Mouse (Mus musculus): ENCODE measurements at regions not wholly inside any gene's neighbourhood (a gene's known extent, or its start where the extent isn't known, plus 50 kb on each side); places are given as distances from the start of the nearest gene placed in this dataset.
"Not testable (repeated sequence)": the region's sequence is repeated elsewhere in the genome, so short reads cannot be mapped to it uniquely, and the experiment has no call there.

DNA sequence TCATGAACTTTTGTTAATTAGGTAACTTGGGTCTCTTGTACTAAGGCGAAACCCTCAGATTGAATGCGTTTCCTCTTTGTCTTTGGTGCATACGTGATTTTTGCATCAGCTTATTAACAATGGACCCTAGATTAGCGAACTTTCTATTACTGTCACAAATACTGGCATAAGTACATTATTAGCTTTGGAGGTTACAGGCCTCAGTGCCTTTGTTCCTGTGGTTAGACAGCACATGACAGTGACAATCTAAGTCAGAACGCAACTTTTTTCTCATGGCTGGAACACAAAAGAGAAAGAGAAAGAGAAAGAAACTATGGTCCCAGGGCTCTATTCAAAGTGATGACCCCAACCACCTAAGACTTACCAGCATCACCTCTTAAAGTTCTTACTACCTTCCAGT, 184.8 kb upstream of the Tmem45b start:
- Histone ChIP-seq H3K27me3 (replicated peaks) (no peaks in the 10 kb centered on the region), H3K4me1 (no peaks in the 10 kb centered on the region), H3K9me3 (no peaks in the 10 kb centered on the region), H3K27ac (no peak overlapping the region), H3K4me3 (replicated peaks) (no peak overlapping the region), H3K9ac (no peak overlapping the region), H3K4me2 (no peak overlapping the region), H3K36me3 (no peaks in the 10 kb centered on the region)
- no peak for ATAC-seq (ENCODE audit: insufficient read depth, low FRiP score, low read depth)
- WGBS, result 90% methylated on average over 5 of the region's 5 CpGs

GRCm38 (mm10) chr9:31648551-31648950, 184.3 kb upstream of the Tmem45b start:
- H3K4me3 ChIP-seq (replicated peaks), result no peak overlapping the region
- H3K36me3 ChIP-seq, result no peaks in the 10 kb centered on the region
- 72% methylated on average over 9 of the region's 9 CpGs for WGBS
- ATAC-seq (ENCODE audit: insufficient read depth, low FRiP score, low read depth), result no peak
- peak overlapping the region; percentile 35; the same call in 1 of the 2 replicates for H3K27ac ChIP-seq
- no peaks in the 10 kb centered on the region for H3K9me3 ChIP-seq
- no peaks in the 10 kb centered on the region for H3K27me3 ChIP-seq (replicated peaks)
- no peak overlapping the region for H3K9ac ChIP-seq
- H3K4me1 ChIP-seq, result no peaks in the 10 kb centered on the region
- no peak overlapping the region for H3K4me2 ChIP-seq

GRCm38 (mm10) chr9:31645114-31645513, 180.9 kb upstream of the Tmem45b start:
- no peak for ATAC-seq (ENCODE audit: insufficient read depth, low FRiP score, low read depth)
- H3K9me3 ChIP-seq, result no peaks in the 10 kb centered on the region
- no peaks in the 10 kb centered on the region for H3K4me1 ChIP-seq
- H3K27me3 ChIP-seq (replicated peaks), result no peaks in the 10 kb centered on the region
- no peak overlapping the region for H3K4me3 ChIP-seq (replicated peaks)
- 77% methylated on average over 7 of the region's 7 CpGs for WGBS
- H3K36me3 ChIP-seq, result no peaks in the 10 kb centered on the region
- no peak overlapping the region for H3K4me2 ChIP-seq
- H3K27ac ChIP-seq, result no peak overlapping the region
- no peak overlapping the region for H3K9ac ChIP-seq

GRCm38 (mm10) chr9:31644106-31644505, 179.8 kb upstream of the Tmem45b start:
- 74% methylated on average over 3 of the region's 3 CpGs for WGBS

DNA sequence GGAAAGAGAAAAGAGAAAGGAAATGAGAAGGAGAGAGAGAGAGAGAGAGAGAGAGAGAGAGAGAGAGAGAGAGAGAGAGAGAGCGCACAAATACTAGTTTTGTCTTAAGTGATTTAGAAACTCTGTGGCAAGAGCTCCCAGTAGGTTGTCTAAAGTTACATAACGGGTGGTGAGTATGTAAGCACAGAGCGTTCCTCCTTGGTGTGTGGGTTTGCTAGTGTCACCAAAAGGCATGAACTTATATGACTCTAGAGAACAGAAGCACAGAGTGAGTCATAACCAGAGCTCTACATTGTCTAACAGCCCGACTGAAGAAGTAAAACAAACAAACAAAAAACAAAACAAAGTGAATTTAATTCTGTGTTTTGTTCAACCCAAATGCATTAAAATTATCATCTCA, 177.9 kb upstream of the Tmem45b start:
- no peak for ATAC-seq (ENCODE audit: insufficient read depth, low FRiP score, low read depth)
- H3K4me3 ChIP-seq (replicated peaks), result no peak overlapping the region
- H3K27ac ChIP-seq, result no peak overlapping the region
- H3K27me3 ChIP-seq (replicated peaks), result no peaks in the 10 kb centered on the region
- H3K4me2 ChIP-seq, result no peak overlapping the region
- H3K9ac ChIP-seq, result no peak overlapping the region
- H3K9me3 ChIP-seq, result no peaks in the 10 kb centered on the region
- 70% methylated on average over 4 of the region's 4 CpGs for WGBS
- H3K4me1 ChIP-seq, result no peaks in the 10 kb centered on the region
- no peaks in the 10 kb centered on the region for H3K36me3 ChIP-seq

More at GRCm38 (mm10) chr9:31644106-31644505, 179.8 kb upstream of the Tmem45b start:
- H3K27me3 ChIP-seq (replicated peaks), result no peaks in the 10 kb centered on the region
- no peak overlapping the region for H3K9ac ChIP-seq
- H3K4me1 ChIP-seq, result no peaks in the 10 kb centered on the region
- no peak overlapping the region for H3K27ac ChIP-seq
- ATAC-seq (ENCODE audit: insufficient read depth, low FRiP score, low read depth), result no peak
- H3K4me3 ChIP-seq (replicated peaks), result no peak overlapping the region
- no peak overlapping the region for H3K4me2 ChIP-seq
- no peaks in the 10 kb centered on the region for H3K36me3 ChIP-seq
- no peaks in the 10 kb centered on the region for H3K9me3 ChIP-seq

DNA sequence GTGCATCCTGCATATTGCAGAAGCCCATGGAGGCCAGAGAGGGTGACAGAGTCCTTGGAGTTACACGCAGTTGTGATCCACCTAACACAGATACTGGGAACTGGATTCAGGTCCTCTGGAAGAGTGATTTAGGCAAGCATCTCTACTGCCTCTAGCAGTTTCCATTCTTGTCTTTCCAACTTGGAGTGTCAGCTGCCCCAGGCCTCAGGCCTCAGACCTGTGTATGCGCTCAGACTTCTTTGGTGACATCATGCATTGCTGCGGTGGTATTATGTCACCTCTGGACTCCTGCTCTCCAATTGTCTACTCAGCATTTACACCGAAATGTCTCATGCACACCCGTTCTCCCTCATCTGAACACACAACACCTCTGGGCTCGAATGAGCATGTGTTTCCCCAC, 164.0 kb upstream of the Tmem45b start:
- H3K4me2 ChIP-seq, result no peak overlapping the region
- no peak overlapping the region for H3K9ac ChIP-seq
- H3K9me3 ChIP-seq, result no peaks in the 10 kb centered on the region
- WGBS, result 89% methylated on average over 6 of the region's 6 CpGs
- no peak overlapping the region for H3K4me3 ChIP-seq (replicated peaks)
- no peaks in the 10 kb centered on the region for H3K36me3 ChIP-seq
- H3K27ac ChIP-seq, result no peak overlapping the region
- ATAC-seq (ENCODE audit: insufficient read depth, low FRiP score, low read depth), result no peak
- no peaks in the 10 kb centered on the region for H3K27me3 ChIP-seq (replicated peaks)
- H3K4me1 ChIP-seq, result no peaks in the 10 kb centered on the region

DNA sequence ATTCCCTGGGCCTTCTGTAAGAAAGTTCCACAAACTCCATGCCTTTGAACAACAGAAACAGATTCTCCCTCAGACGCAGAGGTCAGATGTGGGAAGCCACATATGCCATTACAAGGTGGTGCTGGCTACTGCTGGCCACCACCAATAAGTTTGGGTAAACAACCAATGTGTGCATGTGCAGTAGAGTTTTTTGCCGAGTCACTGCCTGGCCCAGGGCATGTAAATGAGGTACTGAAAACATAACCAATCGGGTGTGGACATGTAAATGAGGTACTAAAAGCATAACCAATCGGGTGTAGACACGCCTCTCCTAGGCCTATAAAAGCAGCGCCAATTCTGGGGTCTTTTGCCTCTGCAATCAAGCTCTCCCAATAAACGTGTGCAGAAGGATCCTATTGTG, 157.3 kb upstream of the Tmem45b start:
- H3K4me3 ChIP-seq (replicated peaks); H3K27me3 ChIP-seq (replicated peaks); H3K4me2 ChIP-seq; ATAC-seq (ENCODE audit: insufficient read depth, low FRiP score, low read depth); H3K27ac ChIP-seq; H3K4me1 ChIP-seq; H3K36me3 ChIP-seq; H3K9me3 ChIP-seq; H3K9ac ChIP-seq: not testable (repeated sequence)
- 91% methylated on average over 7 of the region's 7 CpGs for WGBS

- Histone ChIP-seq H3K9me3 (no peaks in the 10 kb centered on the region), H3K36me3 (no peaks in the 10 kb centered on the region), H3K27ac (no peak overlapping the region), H3K4me1 (no peaks in the 10 kb centered on the region), H3K9ac (no peak overlapping the region), H3K27me3 (replicated peaks) (no peaks in the 10 kb centered on the region), H3K4me3 (replicated peaks) (no peak overlapping the region), H3K4me2 (no peak overlapping the region)
- 51% methylated on average over 6 of the region's 6 CpGs for WGBS
- no peak for ATAC-seq (ENCODE audit: insufficient read depth, low FRiP score, low read depth)
These were observed 155.1 kb upstream of the Tmem45b start for GRCm38 (mm10) chr9:31619344-31619743.

GRCm38 (mm10) chr9:31614250-31614945, 150.1 kb upstream of the Tmem45b start:
- H3K4me1 ChIP-seq, result 0 out of 2 replicates have a peak, but pooled peaks cover 3% of the 10 kb centered on the region
- no peaks in the 10 kb centered on the region for H3K9me3 ChIP-seq
- no peak overlapping the region for H3K9ac ChIP-seq
- H3K27ac ChIP-seq, result no peak overlapping the region
- no peaks in the 10 kb centered on the region for H3K27me3 ChIP-seq (replicated peaks)
- no peak overlapping the region for H3K4me2 ChIP-seq
- WGBS, result 57% methylated on average over 13 of the region's 13 CpGs
- no peak for ATAC-seq (ENCODE audit: insufficient read depth, low FRiP score, low read depth)
- H3K36me3 ChIP-seq, result no peaks in the 10 kb centered on the region
- H3K4me3 ChIP-seq (replicated peaks), result no peak overlapping the region

GRCm38 (mm10) chr9:31611036-31611695, 146.9 kb upstream of the Tmem45b start:
- Histone ChIP-seq H3K4me1 (0 out of 2 replicates have a peak, but pooled peaks cover 3% of the 10 kb centered on the region), H3K27me3 (replicated peaks) (no peaks in the 10 kb centered on the region), H3K4me3 (replicated peaks) (no peak overlapping the region), H3K36me3 (no peaks in the 10 kb centered on the region), H3K9ac (no peak overlapping the region), H3K4me2 (no peak overlapping the region), H3K27ac (no peak overlapping the region), H3K9me3 (no peaks in the 10 kb centered on the region)
- ATAC-seq (ENCODE audit: insufficient read depth, low FRiP score, low read depth), result no peak
- WGBS, result 71% methylated on average over 8 of the region's 8 CpGs

DNA sequence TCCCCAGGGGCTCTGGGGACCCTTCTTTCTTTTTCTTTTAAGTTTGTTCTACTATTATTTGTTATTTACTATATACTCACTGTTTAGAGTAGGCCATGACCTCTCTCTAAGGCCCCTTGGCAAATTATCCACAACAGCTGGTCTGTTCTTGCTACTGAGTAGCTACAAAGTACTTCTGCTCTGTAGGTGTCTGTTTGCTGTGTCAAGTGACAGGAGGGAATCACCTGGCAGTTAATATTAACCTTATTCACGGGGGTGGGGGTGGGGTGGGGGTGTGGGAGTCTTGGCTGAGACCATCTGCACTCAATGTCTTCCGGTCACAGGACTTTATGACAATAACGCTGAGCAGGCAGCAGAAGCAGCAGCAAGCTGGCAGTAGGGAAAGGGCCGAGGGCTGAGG, 146.4 kb upstream of the Tmem45b start:
- H3K4me2 ChIP-seq, result no peak overlapping the region
- WGBS, result 40% methylated on average over 4 of the region's 4 CpGs

DNA sequence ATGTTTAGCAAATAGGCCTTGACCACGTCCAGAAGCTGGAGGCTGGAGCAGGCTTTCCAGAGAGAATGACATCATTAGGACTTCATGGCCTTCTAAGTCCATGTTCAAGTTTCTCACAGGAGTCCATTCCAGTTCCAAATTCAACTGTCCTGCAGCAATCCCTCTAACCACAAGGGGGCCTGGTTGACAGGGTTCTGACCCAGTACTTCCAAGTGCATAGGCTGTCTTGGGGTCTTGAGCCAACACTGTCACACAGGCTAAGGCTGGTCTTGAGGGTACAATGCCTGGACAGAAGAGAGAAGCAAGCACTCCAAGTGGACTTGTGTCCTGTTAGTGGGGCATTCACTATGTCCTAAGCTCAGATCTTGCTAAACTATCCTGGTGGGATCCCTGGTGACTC, 145.9 kb upstream of the Tmem45b start:
- H3K4me2 ChIP-seq, result no peak overlapping the region
- 0 out of 2 replicates have a peak, but pooled peaks cover 3% of the 10 kb centered on the region for H3K4me1 ChIP-seq
- no peak for ATAC-seq (ENCODE audit: insufficient read depth, low FRiP score, low read depth)
- H3K9me3 ChIP-seq, result no peaks in the 10 kb centered on the region
- H3K27ac ChIP-seq, result no peak overlapping the region
- WGBS, result 61% methylated on average over 1 of the region's 1 CpGs
- no peak overlapping the region for H3K4me3 ChIP-seq (replicated peaks)
- no peaks in the 10 kb centered on the region for H3K27me3 ChIP-seq (replicated peaks)
- no peaks in the 10 kb centered on the region for H3K36me3 ChIP-seq
- H3K9ac ChIP-seq, result no peak overlapping the region

More for the DNA sequence above, 146.4 kb upstream of the Tmem45b start:
- no peak overlapping the region for H3K9ac ChIP-seq
- H3K27me3 ChIP-seq (replicated peaks), result no peaks in the 10 kb centered on the region
- ATAC-seq (ENCODE audit: insufficient read depth, low FRiP score, low read depth), result no peak
- H3K36me3 ChIP-seq, result no peaks in the 10 kb centered on the region
- H3K9me3 ChIP-seq, result no peaks in the 10 kb centered on the region
- 0 out of 2 replicates have a peak, but pooled peaks cover 3% of the 10 kb centered on the region for H3K4me1 ChIP-seq
- H3K4me3 ChIP-seq (replicated peaks), result no peak overlapping the region
- no peak overlapping the region for H3K27ac ChIP-seq

Measured in stomach, embryonic 15.5 days (tissue).